Mouse (Mus musculus) left cerebral cortex, postnatal 36 days (tissue): ENCODE measurements around the gene Rcsd1. TPM values are rescaled to one million over a fixed set of nuclear protein-coding genes. Genes with fewer than 3 reads are reported as not detected.
"Not testable (repeated sequence)": the region's sequence is repeated elsewhere in the genome, so short reads cannot be mapped to it uniquely, and the experiment has no call there.

Experiments used
- DNase-seq, 2 experiments: peaks; one replicate each; pipeline ENCODE4 v3.0.0; 2021 to 2022; ENCODE audit warnings: low spot score in 2 of 2, mixed read lengths in 1 of 2
- intact Hi-C: fragments of 180-260 bp; cut with DNase I; formaldehyde crosslinking; loops from one replicate; pipeline ENCODE4 v1.15.1; 2025
- total RNA-seq, 2 experiments: library from RNA; stranded (reverse); gene quantifications; 2 replicates each; pipeline ENCODE4 v1.2.3; 2021

Gene Rcsd1
- total RNA-seq, 2 experiments from 2014 or later, result 3.6 to 5.0 TPM

- no peak for DNase-seq
- intact Hi-C loops, result no loop called here
These were observed 14.1 kb downstream of the Rcsd1 start for GRCm38 (mm10) chr1:165695392-165696014.

- intact Hi-C loops, result no loop called here
- DNase-seq, result no peak
These were observed 15.7 kb downstream of the Rcsd1 start for GRCm38 (mm10) chr1:165693856-165694255.

- intact Hi-C loops, result no loop called here
- no peak for DNase-seq
These were observed 18.0 kb downstream of the Rcsd1 start for GRCm38 (mm10) chr1:165691516-165691915.

- intact Hi-C loops, result no loop called here
- DNase-seq, result no peak
These were observed 19.7 kb downstream of the Rcsd1 start for GRCm38 (mm10) chr1:165689845-165690244.

GRCm38 (mm10) chr1:165687861-165688260 is 21.7 kb downstream of the Rcsd1 start:
- DNase-seq, result no peak
- intact Hi-C loops, result no loop called here

GRCm38 (mm10) chr1:165686963-165687362 is 22.6 kb downstream of the Rcsd1 start:
- DNase-seq, result no peak
- intact Hi-C loops, result no loop called here

GRCm38 (mm10) chr1:165686349-165686748 is 23.2 kb downstream of the Rcsd1 start:
- intact Hi-C loops, result no loop called here
- DNase-seq, result no peak

- intact Hi-C loops, result no loop called here
- DNase-seq, result no peak
These were observed 25.0 kb downstream of the Rcsd1 start for GRCm38 (mm10) chr1:165684261-165685203.

- DNase-seq, result no peak
- intact Hi-C loops, result no loop called here
These were observed 27.3 kb downstream of the Rcsd1 start for GRCm38 (mm10) chr1:165682056-165682853.

GRCm38 (mm10) chr1:165681045-165681794 is 28.3 kb downstream of the Rcsd1 start:
- intact Hi-C loops, result no loop called here
- DNase-seq, result no peak

GRCm38 (mm10) chr1:165680086-165680485 is 29.5 kb downstream of the Rcsd1 start:
- intact Hi-C loops, DNase-seq: not testable (repeated sequence)

GRCm38 (mm10) chr1:165679618-165679997 is 29.9 kb downstream of the Rcsd1 start:
- DNase-seq, result no peak
- intact Hi-C loops, result loop anchor here (10.0 kb wide), 1 partner anchor 475 kb away; no protein-coding TSS in a partner anchor

- intact Hi-C loops, result loop anchor here (10.0 kb wide), 1 partner anchor 476 kb away; no protein-coding TSS in a partner anchor
These were observed 30.5 kb downstream of the Rcsd1 start for GRCm38 (mm10) chr1:165678861-165679617.

GRCm38 (mm10) chr1:165677558-165677957 is 32.0 kb downstream of the Rcsd1 start:
- intact Hi-C loops, result loop anchor here (10.0 kb wide), 1 partner anchor 477 kb away; no protein-coding TSS in a partner anchor
- no peak for DNase-seq

More at GRCm38 (mm10) chr1:165678861-165679617, 30.5 kb downstream of the Rcsd1 start:
- DNase-seq, result no peak

GRCm38 (mm10) chr1:165676993-165677392 is 32.6 kb downstream of the Rcsd1 start:
- intact Hi-C loops, result loop anchor here (10.0 kb wide), 1 partner anchor 478 kb away; no protein-coding TSS in a partner anchor
- DNase-seq, result no peak

- intact Hi-C loops, result loop anchor here (10.0 kb wide), 1 partner anchor 480 kb away; no protein-coding TSS in a partner anchor
- no peak for DNase-seq
These were observed 34.4 kb downstream of the Rcsd1 start for GRCm38 (mm10) chr1:165675167-165675566.

- intact Hi-C loops, result loop anchor here (10.0 kb wide), 1 partner anchor 482 kb away; no protein-coding TSS in a partner anchor
- DNase-seq, result no peak
These were observed 37.2 kb downstream of the Rcsd1 start for GRCm38 (mm10) chr1:165672355-165672754.

- DNase-seq, result no peak
- intact Hi-C loops, result loop anchor here (10.0 kb wide), 1 partner anchor 485 kb away; no protein-coding TSS in a partner anchor
These were observed 39.5 kb downstream of the Rcsd1 start for GRCm38 (mm10) chr1:165670056-165670455.
